Mouse (Mus musculus) intestine, embryonic 16.5 days (tissue): ENCODE results near the gene Ano1. TPM values are rescaled to one million over a fixed set of nuclear protein-coding genes. Genes with fewer than 3 reads are reported as not detected.

Experiments
- ATAC-seq: fragments of 200-750 bp; cut with Nextera tagmentation; 2 replicates; pipeline ENCODE4 v1.8.0; 2017; ENCODE audit warnings: moderate TSS enrichment, moderate library complexity
- H3K27ac ChIP-seq: fragments of 300-500 bp; sonication (generic); 2 replicates; pipeline ENCODE4 v1.5.1; 2014; ENCODE audit warnings: mild to moderate bottlenecking, low read length
- H3K27me3 ChIP-seq: fragments of 300-500 bp; sonication (generic); replicated peaks from 2 replicates; pipeline ENCODE4 v1.6.1; 2014; ENCODE audit warnings: low read length, control low read depth, mixed read lengths; ENCODE audit not compliant: control insufficient read depth, insufficient read depth
- H3K36me3 ChIP-seq: fragments of 300-500 bp; sonication (generic); 2 replicates; pipeline ENCODE4 v1.6.1; 2014; ENCODE audit warnings: low read length, control low read depth; ENCODE audit not compliant: control insufficient read depth, insufficient read depth
- H3K4me1 ChIP-seq: fragments of 300-500 bp; sonication (generic); 2 replicates; pipeline ENCODE4 v1.6.1; 2014; ENCODE audit warnings: low read length, control low read depth, mixed read lengths; ENCODE audit not compliant: control insufficient read depth, insufficient read depth
- H3K4me2 ChIP-seq: fragments of 300-500 bp; sonication (generic); 2 replicates; pipeline ENCODE4 v1.6.1; 2014; ENCODE audit warnings: low read depth, low read length, control low read depth
- H3K4me3 ChIP-seq: fragments of 300-500 bp; sonication (generic); 2 replicates; pipeline ENCODE4 v1.5.1; 2014; ENCODE audit warnings: mild to moderate bottlenecking, low read length
- H3K9ac ChIP-seq: fragments of 300-500 bp; sonication (generic); 2 replicates; pipeline ENCODE4 v1.6.1; 2014; ENCODE audit warnings: low read depth, low read length
- H3K9me3 ChIP-seq: fragments of 300-500 bp; sonication (generic); 2 replicates; pipeline ENCODE4 v1.6.1; 2016; ENCODE audit warnings: low read length, control low read depth; ENCODE audit not compliant: control insufficient read depth
- WGBS: fragments of 180-500 bp; shearing (Covaris S2); extraction: QIAGEN DNeasy Blood & Tissue Kit; methylation state at CpG from one replicate; pipeline ENCODE4 v1.1.7; 2014; 5-methylcytosine and 5-hydroxymethylcytosine counted together
- polyA plus RNA-seq: library from polyadenylated mRNA; unstranded; fragments of >200 nt; fragmentation: Nextera tagmentation; extraction: Ambion mirVana; gene quantifications from 2 replicates; pipeline ENCODE4 v1.2.1, GENCODE M21; 2015

The Ano1 gene
- polyA plus RNA-seq, 1 experiment from 2014 or later, result 19.9 TPM

DNA sequence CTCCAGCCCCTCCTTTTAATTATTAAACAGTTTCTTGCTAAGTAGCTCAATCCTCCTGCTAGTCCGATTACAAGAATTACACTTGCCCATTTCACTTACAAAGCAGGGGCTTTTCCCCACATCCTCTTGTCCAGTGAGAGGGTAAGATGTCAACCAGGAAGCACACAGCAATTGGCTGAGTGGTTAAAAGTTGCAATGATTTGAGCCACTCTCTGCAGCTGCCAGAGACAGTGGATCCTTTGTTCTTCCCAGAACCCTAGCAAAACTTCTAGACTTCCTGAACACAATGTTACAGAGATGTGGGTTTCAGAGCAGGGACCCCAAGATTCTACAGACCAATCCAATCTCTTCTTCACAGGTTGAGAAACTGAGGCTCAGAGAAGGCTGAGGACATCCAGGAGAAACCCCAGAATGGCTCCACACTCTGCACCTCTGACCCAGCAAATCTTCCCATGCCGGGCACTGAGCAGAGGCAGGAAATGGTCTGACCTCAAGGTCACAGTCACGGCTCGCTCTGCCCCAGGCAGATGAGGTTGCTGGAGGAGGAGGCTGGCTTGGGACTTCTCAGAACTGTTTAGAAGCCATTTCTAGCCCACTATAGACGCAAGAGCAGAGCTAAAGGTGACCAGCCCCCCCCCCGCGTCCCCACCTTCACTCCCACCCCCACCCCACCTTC, 83.0 kb downstream of the Ano1 start:
- ATAC-seq, result peak; percentile 55; the same call in 1 of the 2 replicates

GRCm38 (mm10) chr7:144667091-144667490, 84.7 kb downstream of the Ano1 start:
- Histone ChIP-seq H3K4me2 (no peak overlapping the region), H3K27me3 (no peaks in the 10 kb centered on the region), H3K9ac (no peak overlapping the region), H3K27ac (no peak overlapping the region), H3K4me3 (no peak overlapping the region), H3K9me3 (no peaks in the 10 kb centered on the region), H3K4me1 (no peaks in the 10 kb centered on the region), H3K36me3 (no peaks in the 10 kb centered on the region)
- no peak for ATAC-seq
- 95% methylated on average over 6 of the region's 6 CpGs for WGBS

More for the DNA sequence above, 83.0 kb downstream of the Ano1 start:
- no peak overlapping the region for H3K4me3 ChIP-seq
- H3K4me2 ChIP-seq, result no peak overlapping the region
- H3K27me3 ChIP-seq, result no peaks in the 10 kb centered on the region
- 22% methylated on average over 7 of the region's 7 CpGs for WGBS
- no peak overlapping the region for H3K27ac ChIP-seq
- H3K36me3 ChIP-seq, result no peaks in the 10 kb centered on the region
- no peaks in the 10 kb centered on the region for H3K9me3 ChIP-seq
- H3K4me1 ChIP-seq, result no peaks in the 10 kb centered on the region
- H3K9ac ChIP-seq, result no peak overlapping the region

GRCm38 (mm10) chr7:144665585-144665984, 86.2 kb downstream of the Ano1 start:
- Histone ChIP-seq H3K4me2 (no peak overlapping the region), H3K9ac (no peak overlapping the region), H3K36me3 (no peaks in the 10 kb centered on the region), H3K4me3 (no peak overlapping the region), H3K27me3 (no peaks in the 10 kb centered on the region), H3K4me1 (no peaks in the 10 kb centered on the region), H3K27ac (no peak overlapping the region), H3K9me3 (no peaks in the 10 kb centered on the region)
- WGBS, result 77% methylated on average over 3 of the region's 3 CpGs
- ATAC-seq, result no peak

DNA sequence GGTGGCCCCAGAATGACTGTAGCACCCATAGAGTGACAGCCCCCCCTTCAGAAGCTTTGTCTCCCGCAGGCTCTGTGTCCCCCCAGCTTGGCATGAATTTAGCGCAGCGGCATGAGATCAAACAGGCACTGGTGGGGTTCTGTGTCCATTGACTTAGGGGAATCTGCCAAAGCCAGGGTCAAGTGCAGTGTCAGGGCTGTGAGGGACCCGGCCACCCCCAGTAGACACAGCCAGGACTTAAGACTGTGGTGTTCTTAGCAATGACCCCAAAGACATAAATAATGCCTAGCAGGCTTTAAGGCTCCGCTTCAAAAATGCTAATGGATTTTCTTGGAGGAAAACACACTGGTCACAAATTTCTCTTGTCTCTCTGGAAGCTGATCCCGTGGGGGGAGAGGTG, 88.2 kb downstream of the Ano1 start:
- no peak overlapping the region for H3K4me2 ChIP-seq
- no peaks in the 10 kb centered on the region for H3K9me3 ChIP-seq
- no peak overlapping the region for H3K27ac ChIP-seq
- H3K4me3 ChIP-seq, result no peak overlapping the region
- 44% methylated on average over 6 of the region's 6 CpGs for WGBS
- no peak overlapping the region for H3K9ac ChIP-seq
- no peaks in the 10 kb centered on the region for H3K36me3 ChIP-seq
- no peaks in the 10 kb centered on the region for H3K27me3 ChIP-seq
- no peaks in the 10 kb centered on the region for H3K4me1 ChIP-seq
- no peak for ATAC-seq

GRCm38 (mm10) chr7:144656261-144656967, 95.4 kb downstream of the Ano1 start:
- no peak for ATAC-seq
- Histone ChIP-seq H3K36me3 (no peaks in the 10 kb centered on the region), H3K4me1 (peaks cover 12% of the 10 kb centered on the region), H3K27ac (no peak overlapping the region), H3K4me3 (no peak overlapping the region), H3K9ac (no peak overlapping the region), H3K4me2 (no peak overlapping the region), H3K27me3 (no peaks in the 10 kb centered on the region), H3K9me3 (peaks cover 2% of the 10 kb centered on the region; the same call in 1 of the 2 replicates)
- WGBS, result 67% methylated on average over 9 of the region's 9 CpGs

DNA sequence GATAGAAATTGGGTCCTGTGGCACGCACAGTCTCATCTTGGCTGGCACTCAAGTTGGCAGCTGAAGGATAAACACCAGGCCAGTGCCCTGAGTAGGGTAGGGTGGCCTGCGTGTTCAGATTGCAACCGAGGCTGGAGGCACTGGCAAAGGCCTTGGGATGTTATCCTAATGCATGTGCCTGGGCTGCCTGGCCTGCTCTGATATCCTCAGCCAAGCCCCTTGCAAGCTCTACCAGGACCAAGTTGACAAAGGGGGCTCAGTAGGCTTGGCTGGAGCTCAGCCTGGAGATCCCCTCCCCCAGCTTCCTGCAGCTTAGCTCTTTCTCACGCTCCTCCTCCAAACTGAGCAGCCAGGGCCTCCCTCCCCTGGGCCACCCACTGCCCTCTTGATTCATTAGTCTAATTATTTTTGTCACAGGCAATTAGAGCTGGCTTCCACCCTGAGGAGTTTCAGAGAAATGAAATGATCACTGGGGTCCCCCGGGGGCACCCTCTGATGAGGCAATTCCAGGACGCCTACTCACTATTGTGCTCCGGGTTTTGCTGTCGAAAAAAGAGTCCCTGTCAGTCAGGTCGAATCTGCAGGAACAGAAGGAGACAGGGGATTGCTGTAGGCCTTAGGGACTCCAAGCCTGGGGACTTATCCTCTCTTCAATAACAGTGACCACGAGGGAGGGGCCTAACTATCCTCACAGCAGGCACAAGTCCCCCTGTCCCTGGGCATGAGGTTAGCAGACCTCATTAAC, 97.9 kb downstream of the Ano1 start:
- peak overlapping the region; percentile 40; the same call in 1 of the 2 replicates for H3K27ac ChIP-seq
- H3K4me1 ChIP-seq, result peaks cover 12% of the 10 kb centered on the region
- no peaks in the 10 kb centered on the region for H3K27me3 ChIP-seq
- H3K36me3 ChIP-seq, result no peaks in the 10 kb centered on the region
- H3K4me2 ChIP-seq, result no peak overlapping the region
- 0 out of 2 replicates have a peak overlapping the region, but pooled peaks have one; percentile 1 for H3K9ac ChIP-seq
- no peak overlapping the region for H3K4me3 ChIP-seq
- 30% methylated on average over 10 of the region's 10 CpGs for WGBS
- ATAC-seq, result peak; percentile 87
- H3K9me3 ChIP-seq, result peaks cover 2% of the 10 kb centered on the region; the same call in 1 of the 2 replicates

DNA sequence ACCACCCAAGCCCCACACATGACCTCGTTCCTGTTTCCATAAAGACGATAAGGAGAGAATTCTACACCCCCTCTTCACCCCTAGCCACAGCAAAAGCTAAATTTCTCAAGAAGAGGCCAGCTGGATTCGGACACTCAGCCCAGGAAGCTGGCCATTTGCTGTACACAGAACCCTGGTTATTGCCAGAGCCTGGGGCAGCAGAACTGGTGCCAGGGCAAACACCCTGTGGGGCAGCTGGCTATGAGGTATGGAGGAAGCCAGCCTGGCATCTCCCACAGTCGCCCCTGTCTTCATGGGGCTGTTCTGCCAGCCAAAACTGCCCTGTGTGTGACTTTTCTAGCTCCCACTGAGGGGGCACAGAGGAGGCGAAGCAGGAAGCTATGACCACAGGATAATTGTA, 104.2 kb downstream of the Ano1 start:
- no peak overlapping the region for H3K4me3 ChIP-seq
- no peak overlapping the region for H3K9ac ChIP-seq
- H3K9me3 ChIP-seq, result no peaks in the 10 kb centered on the region
- H3K27ac ChIP-seq, result no peak overlapping the region
- H3K4me2 ChIP-seq, result no peak overlapping the region
- no peaks in the 10 kb centered on the region for H3K27me3 ChIP-seq
- 68% methylated on average over 5 of the region's 5 CpGs for WGBS
- H3K36me3 ChIP-seq, result no peaks in the 10 kb centered on the region
- H3K4me1 ChIP-seq, result no peaks in the 10 kb centered on the region
- no peak for ATAC-seq

DNA sequence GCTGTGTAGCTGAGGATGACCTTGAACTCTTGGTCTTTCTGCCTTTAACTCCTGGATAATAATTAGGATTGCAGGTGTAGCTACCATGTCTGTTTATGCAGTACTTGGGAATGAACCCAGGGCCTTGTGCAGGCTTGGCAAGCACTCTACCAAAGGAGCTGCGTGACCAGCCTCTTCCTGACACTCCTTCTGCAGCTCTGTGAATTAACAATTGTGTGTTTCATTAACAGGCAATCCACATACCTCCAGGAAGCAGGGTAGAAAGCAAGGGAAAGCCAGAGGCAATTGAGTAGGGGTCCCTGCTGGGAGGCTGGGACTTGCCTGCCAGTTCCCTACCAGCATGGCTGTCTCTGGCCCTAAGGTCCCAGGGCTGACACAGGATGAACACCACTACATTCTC, 111.0 kb downstream of the Ano1 start:
- 77% methylated on average over 1 of the region's 1 CpGs for WGBS
- Histone ChIP-seq H3K27ac (no peak overlapping the region), H3K9ac (no peak overlapping the region), H3K27me3 (no peaks in the 10 kb centered on the region), H3K4me3 (no peak overlapping the region), H3K36me3 (no peaks in the 10 kb centered on the region), H3K9me3 (no peaks in the 10 kb centered on the region), H3K4me2 (no peak overlapping the region), H3K4me1 (no peaks in the 10 kb centered on the region)
- ATAC-seq, result no peak

GRCm38 (mm10) chr7:144636000-144636399, 115.8 kb downstream of the Ano1 start:
- Histone ChIP-seq H3K4me3 (no peak overlapping the region), H3K36me3 (no peaks in the 10 kb centered on the region), H3K4me1 (peaks cover 8% of the 10 kb centered on the region; the same call in 1 of the 2 replicates), H3K27ac (no peak overlapping the region), H3K9me3 (no peaks in the 10 kb centered on the region), H3K9ac (no peak overlapping the region), H3K27me3 (no peaks in the 10 kb centered on the region), H3K4me2 (no peak overlapping the region)
- ATAC-seq, result peak; percentile 55; the same call in 1 of the 2 replicates
- 35% methylated on average over 2 of the region's 2 CpGs for WGBS
